Mouse (Mus musculus) CD8-positive naive resting alpha-beta T cell, adult 2 months (primary cell): Measurements from ENCODE around the gene Slc13a2.

Source experiments
- DNase-seq, 2 experiments: peaks; one replicate each; pipeline ENCODE4 v3.0.0; 2022; ENCODE audit warnings: low read depth in 2 of 2, low spot score in 2 of 2

Gene Slc13a2

DNA sequence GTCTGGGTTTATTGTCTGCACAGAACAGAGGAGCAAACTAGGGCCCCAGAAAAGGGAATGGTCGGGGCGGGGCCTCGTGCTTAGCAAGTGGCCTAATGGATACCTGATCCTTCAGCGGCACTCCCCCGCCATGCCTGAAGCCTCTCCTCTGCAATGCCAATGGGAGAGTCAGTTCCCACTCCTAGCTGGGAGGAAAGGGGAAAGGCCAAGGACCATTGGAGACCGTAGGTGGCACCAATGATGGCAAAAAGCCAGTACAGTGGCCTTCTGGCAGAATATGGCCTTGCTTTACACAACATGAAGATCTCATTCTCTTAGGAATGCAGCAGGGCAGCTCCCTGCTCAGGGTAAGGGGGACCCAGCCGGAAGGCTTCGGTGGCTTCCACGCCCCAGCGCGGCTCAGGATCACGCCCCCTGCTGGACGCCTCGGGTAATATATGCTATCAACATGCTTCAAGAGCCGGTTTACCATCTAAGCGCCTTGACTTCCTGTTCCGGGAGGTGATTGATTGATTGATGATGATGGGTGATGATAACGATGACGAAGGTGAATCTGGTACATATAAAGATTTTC is 13.8 kb upstream of the Slc13a2 start:
- peak; percentile 32 to 54 for DNase-seq

DNA sequence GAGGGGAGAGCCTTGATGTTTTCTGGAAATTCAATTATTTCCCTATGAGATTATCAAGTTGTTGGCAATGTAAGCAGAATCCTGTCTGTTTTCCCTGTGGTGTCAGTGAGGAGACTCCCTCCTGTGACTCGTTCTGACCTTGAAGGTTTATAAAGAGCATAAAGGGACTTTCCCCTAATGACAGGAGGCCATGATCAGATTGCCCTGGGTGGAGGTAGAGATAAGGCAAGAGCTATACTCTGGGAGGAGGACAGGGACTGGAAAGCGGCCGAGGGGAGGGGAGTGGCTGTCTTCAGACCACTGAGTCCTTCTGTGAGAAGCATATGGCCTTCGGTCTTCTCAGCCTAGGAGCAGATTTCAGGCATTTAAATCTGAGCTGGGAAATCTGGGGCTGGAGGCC is 12.0 kb upstream of the Slc13a2 start:
- DNase-seq, result no peak

- DNase-seq, result no peak
Observed at GRCm38 (mm10) chr11:78431176-78431575, 9.2 kb upstream of the Slc13a2 start.

DNA sequence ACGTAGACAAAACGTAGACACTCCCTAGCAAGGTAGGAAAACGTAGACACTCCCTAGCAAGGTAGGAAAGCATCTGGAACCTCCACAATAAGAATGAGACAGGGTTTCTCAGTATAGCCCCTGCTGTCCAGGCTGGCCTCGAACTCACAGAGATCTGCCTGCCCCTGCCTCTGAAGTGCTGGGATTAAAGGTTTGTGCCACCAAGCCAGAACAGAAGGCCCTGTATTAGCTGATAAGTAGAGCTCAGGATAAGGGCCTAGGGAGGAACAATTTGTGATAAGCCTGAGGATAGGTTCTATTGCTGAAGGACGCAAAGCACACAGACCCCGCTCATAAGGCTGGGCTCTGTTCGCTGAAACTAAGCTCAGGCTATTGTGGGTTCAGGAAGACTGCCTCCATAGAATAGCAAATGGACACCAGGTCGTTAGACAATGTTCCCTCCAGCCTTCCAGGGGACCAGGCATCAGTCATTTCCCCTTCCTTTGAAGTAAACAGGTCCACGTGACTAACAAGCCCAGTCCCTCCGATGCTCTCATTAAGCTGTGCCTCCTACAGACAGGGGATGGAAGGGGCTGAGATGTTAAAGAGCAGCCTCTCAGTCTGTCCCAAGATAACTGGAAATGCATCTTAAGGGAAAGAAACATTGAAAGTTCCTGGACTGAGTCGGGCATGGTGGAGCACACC is 8.3 kb upstream of the Slc13a2 start:
- DNase-seq, result no peak

- no peak for DNase-seq
Observed at GRCm38 (mm10) chr11:78428309-78428708, 6.3 kb upstream of the Slc13a2 start.

GRCm38 (mm10) chr11:78427655-78428054 is 5.6 kb upstream of the Slc13a2 start:
- DNase-seq, result no peak

DNA sequence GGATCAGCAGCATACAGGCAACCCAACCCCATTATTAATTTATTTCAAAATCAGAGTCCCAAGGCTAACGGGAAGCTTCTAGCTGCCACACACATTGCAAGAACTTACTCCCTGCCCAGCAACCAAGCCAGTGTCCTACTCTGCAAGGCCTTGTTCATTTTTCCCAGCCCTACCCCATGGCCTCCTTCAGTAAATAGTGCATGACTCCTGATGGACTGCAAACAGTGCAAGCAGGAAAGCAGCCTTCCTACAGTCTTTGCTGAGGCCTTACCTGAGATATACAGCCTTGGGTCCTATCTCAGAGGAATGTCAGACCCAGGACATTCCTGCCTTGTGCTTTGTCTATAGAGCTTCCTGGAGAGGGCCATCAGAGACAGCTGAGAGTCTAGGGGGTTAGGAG is 3.6 kb upstream of the Slc13a2 start:
- DNase-seq, result no peak

DNA sequence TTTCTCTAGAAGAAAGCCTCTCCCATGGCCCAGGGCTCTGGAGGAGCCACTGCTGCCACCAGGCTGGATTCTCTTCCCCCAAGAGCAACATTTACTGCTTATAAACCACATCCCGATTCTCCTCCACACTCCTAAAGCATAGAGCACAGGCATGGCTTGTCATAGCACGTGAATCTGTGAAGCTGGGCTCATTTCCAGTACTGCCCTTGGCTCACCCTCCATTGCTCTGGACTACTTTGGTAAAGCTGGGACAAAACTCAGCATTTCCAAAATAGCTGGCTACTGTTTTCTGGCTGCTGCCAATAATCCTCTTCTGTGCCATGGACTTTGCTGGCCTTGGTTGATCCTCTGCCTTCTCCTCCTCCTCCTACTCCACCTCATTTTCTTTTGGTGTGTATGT is 2.3 kb upstream of the Slc13a2 start:
- DNase-seq, result no peak

DNA sequence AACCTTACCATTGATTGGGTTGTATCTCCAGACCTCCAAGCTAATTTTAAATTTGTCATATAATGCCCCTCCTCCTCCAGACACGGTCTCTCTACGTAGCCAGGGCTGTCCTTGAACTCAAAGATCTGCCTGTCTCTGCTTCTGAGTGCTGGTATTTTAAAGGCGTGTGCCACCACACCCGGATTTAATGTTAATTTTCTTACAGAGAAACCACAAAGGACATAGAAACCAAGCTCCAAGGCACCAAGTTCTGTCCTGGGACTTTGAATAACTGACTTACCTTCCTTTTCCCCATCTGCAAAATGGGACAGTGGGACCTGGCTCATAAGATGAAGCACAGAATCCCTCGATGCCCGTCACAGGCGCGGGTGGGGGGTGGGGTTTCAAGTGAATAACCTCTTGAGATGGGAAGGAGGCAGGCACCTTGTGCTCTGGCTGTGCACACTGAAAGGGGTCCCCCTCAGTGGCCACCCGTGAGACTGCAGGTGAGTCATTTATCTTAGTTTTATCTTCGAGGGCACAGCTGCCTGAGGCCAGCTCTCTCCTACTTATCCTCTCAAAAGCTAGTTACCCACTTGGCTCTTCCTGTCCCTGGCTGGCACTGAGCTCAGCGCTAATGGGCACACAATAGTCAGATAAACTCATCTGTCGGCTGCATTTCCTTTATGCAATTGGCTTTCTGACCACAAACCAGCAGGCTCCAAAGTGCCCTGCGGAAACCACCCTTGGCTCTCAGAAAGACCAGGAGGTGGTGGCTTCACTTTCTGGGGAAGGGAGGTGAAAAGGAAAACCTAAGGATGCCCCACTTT is 612 bp downstream of the Slc13a2 start:
- no peak for DNase-seq

GRCm38 (mm10) chr11:78420263-78420889 is 1.6 kb downstream of the Slc13a2 start:
- DNase-seq, result no peak

GRCm38 (mm10) chr11:78416854-78417253 is 5.2 kb downstream of the Slc13a2 start:
- DNase-seq, result no peak

- DNase-seq, result no peak
Observed at GRCm38 (mm10) chr11:78412861-78413260, 9.2 kb downstream of the Slc13a2 start.

- DNase-seq, result no peak
Observed at GRCm38 (mm10) chr11:78412324-78412850, 9.6 kb downstream of the Slc13a2 start.

- no peak for DNase-seq
Observed at GRCm38 (mm10) chr11:78411606-78412323, 10.3 kb downstream of the Slc13a2 start.

DNA sequence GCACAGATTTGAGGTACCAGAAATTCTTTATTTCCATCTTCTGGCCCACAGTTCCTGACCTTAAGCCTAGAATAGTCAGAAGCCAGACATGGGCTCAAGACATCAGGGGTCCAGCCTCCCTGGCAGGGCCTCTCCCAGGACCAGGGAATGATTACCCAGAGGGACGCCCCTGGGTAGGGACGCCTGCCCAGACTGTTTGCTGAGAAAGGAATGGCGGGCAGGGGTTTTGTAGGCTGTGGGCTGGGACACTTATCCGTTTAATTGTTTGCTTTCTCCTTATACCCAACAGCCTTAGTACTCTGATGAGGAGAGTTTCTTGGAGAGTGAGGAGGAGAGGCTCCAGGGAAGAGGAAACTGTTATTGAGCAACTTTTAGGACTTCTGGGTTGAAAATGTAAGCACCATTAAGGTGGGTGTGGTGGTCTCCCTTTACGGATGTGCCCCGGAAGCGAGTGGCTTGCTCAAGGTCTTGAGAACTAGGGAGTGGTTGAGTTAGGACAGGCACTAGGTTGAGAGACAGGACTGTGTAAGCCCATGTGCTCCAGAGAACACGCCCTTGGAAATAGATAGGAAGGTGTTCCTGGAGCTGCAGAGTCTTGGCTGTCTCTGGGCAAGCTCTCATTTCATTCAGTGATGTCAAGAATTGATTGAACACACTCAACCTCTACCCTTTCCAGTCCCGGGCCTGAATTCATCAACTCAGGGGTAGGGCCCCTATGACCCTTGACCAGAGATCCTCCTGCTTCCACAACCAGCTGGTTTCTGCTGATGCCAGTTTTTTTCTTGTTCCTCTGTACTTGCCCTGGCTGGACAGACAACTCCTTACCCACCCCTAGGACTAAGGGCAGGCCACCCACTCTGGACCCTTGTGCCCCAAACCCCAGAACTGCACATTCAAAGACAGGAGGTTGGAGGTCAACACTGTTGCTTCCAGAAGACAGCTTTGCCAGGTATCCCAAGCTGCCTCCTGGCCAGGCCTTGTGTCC is 13.5 kb downstream of the Slc13a2 start:
- DNase-seq, result no peak

DNA sequence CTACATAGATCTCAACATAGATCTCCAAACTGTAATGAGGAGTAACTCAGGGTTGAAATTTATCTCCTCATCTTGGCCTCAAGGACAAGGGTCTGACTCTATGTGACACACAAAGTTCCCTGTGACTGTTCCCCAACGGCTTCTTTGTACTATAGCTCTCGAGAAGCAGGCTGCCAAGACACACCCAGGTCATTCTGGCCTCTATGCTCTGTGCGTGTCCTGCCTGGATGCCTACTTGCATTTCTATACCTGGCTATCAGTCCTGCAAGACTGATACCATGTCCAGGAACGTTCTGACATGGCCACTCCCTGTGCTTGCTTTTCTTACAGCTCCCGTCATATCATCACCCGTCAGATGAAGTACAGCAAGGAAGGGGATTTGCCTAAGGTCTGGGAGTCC is 20.0 kb downstream of the Slc13a2 start:
- no peak for DNase-seq

GRCm38 (mm10) chr11:78401469-78401868 is 20.5 kb downstream of the Slc13a2 start:
- DNase-seq, result no peak

GRCm38 (mm10) chr11:78400936-78401335 is 21.1 kb downstream of the Slc13a2 start:
- DNase-seq, result no peak

DNA sequence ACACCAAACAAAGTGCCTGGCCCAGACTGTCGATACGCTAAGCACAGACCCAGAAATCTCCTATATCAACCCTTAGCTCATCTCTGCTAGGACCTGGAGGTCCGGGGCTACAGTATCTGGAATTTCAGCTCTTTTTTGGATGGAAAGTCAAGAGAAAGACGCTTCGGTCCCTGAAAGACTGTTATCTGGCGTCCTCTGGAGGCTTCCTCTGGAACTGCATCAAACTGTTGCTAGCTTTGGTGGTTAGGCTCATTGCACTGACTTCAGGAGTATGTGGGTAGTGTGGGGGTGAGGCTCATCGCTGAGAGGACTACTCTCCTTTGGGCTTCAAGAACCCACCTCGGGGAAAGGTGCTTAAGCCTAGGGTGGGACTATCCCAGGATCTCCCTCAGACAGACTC is 22.3 kb downstream of the Slc13a2 start:
- peak in 1 of 2 experiments; percentile 43 for DNase-seq

GRCm38 (mm10) chr11:78398212-78398611 is 23.8 kb downstream of the Slc13a2 start:
- no peak for DNase-seq
